Mouse (Mus musculus) lung, embryonic 15.5 days (tissue): Measurements from ENCODE around the gene Polg. TPM values are rescaled to one million over a fixed set of nuclear protein-coding genes. Genes with fewer than 3 reads are reported as not detected.

Source experiments
- ATAC-seq: fragments of 200-750 bp; cut with Nextera tagmentation; 2 replicates; pipeline ENCODE4 v1.8.0; 2017; ENCODE audit warnings: moderate number of reproducible peaks, borderline replicate concordance; ENCODE audit not compliant: low FRiP score, low TSS enrichment; ENCODE audit errors: extremely low read depth
- H3K27ac ChIP-seq: fragments of 300-500 bp; sonication (generic); 2 replicates; pipeline ENCODE4 v1.5.1; 2015; ENCODE audit warnings: moderate library complexity, mild to moderate bottlenecking, inconsistent platforms
- H3K27me3 ChIP-seq: fragments of 300-500 bp; sonication (generic); 2 replicates; pipeline ENCODE4 v1.6.1; 2015; ENCODE audit warnings: inconsistent platforms
- H3K36me3 ChIP-seq: fragments of 300-500 bp; sonication (generic); 2 replicates; pipeline ENCODE4 v1.6.1; 2015; ENCODE audit warnings: inconsistent platforms
- H3K4me1 ChIP-seq: fragments of 300-500 bp; sonication (generic); 2 replicates; pipeline ENCODE4 v1.6.1; 2015; ENCODE audit warnings: inconsistent platforms
- H3K4me2 ChIP-seq: fragments of 300-500 bp; sonication (generic); 2 replicates; pipeline ENCODE4 v1.6.1; 2015; ENCODE audit warnings: inconsistent platforms, mild to moderate bottlenecking, moderate library complexity
- H3K4me3 ChIP-seq: fragments of 300-500 bp; sonication (generic); 2 replicates; pipeline ENCODE4 v1.5.1; 2015; ENCODE audit warnings: mild to moderate bottlenecking, inconsistent platforms
- H3K9ac ChIP-seq: fragments of 300-500 bp; sonication (generic); 2 replicates; pipeline ENCODE4 v1.6.1; 2015; ENCODE audit warnings: inconsistent platforms
- H3K9me3 ChIP-seq: fragments of 300-500 bp; sonication (generic); 2 replicates; pipeline ENCODE4 v1.6.1; 2016; ENCODE audit warnings: inconsistent platforms
- WGBS: fragments of 180-500 bp; shearing (Covaris S2); methylation state at CpG from one replicate; pipeline ENCODE4 v1.1.7; 2015; 5-methylcytosine and 5-hydroxymethylcytosine counted together
- polyA plus RNA-seq: library from polyadenylated mRNA; unstranded; fragments of >200 nt; fragmentation: Nextera tagmentation; extraction: Ambion mirVana; gene quantifications from 2 replicates; pipeline ENCODE4 v1.2.1, GENCODE M21; 2015

Polg gene
- 44.6 and 47.2 TPM in 2 replicates for polyA plus RNA-seq

- peak; percentile 97 for ATAC-seq
- Histone ChIP-seq H3K36me3 (peaks cover 18% of the 10 kb centered on the region), H3K27ac (peak within 1 kb of the TSS; percentile 92), H3K27me3 (peaks cover 4% of the 10 kb centered on the region; the same call in 1 of the 2 replicates), H3K4me2 (peak within 1 kb of the TSS; percentile 93), H3K4me1 (peaks cover 34% of the 10 kb centered on the region), H3K9ac (peak within 1 kb of the TSS; percentile 78), H3K9me3 (no peaks in the 10 kb centered on the region), H3K4me3 (peak within 1 kb of the TSS; percentile 73)
- under 1% methylated on average over 55 of the region's 76 CpGs for WGBS
These were observed at the start of gene Polg for GRCm38 (mm10) chr7:79466053-79466901. Gene Polg, minus strand, starts transcription at chr7:79466362.

DNA sequence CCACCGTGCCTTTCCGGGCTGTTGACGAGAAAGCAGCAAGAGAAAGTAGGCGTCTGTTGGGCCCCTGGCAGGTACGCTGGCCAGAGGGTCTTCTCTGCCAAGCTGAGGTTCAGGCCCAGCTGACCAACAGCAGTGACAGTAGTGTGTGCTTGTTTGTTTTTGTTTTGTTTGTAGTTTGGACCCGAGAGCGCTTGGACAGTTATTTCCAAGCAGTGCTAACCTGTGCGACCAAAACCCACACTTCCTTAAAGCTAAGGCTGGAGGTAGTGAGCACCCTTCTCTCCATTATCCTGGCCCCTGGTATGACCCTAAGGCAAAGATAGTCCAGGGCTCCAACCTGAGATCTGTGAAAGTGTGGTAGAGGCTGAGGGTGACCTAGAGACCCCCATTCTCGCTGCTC lies 49.7 kb upstream of the Polg start:
- Histone ChIP-seq H3K36me3 (no peaks in the 10 kb centered on the region), H3K27me3 (peaks cover 91% of the 10 kb centered on the region), H3K4me1 (peaks cover 17% of the 10 kb centered on the region), H3K9me3 (no peaks in the 10 kb centered on the region), H3K4me2 (peak overlapping the region; percentile 59), H3K4me3 (peak overlapping the region; percentile 33), H3K9ac (no peak overlapping the region), H3K27ac (no peak overlapping the region)
- 41% methylated on average over 9 of the region's 9 CpGs for WGBS
- ATAC-seq = no peak

DNA sequence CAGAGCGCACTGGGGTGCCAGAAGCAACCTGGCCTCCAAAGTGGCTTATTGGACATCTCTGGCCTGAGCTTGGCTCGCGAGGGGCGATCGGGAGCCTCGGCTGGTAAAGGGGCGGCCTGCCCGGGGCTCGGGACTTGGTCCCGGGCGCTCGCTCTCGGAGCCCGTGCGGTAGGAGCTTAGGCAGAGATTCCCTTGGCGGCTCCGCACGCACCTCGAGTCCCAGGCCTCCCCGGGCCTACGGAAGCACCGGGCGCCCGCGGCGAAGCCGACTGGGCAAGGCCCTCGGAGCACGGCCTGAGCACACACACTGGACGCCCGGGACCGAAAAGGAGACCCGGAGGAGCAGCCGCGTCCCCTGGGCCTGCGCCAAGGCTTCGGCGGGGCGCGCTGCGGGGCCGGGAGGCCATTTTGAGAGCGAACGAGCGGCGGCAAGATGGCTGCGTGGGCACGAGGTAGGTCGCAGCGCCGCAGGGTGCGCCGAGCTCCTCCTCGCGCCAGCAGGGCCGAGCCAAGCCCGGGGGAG lies 49.1 kb upstream of the Polg start:
- WGBS = 2% methylated on average over 55 of the region's 57 CpGs
- peaks cover 13% of the 10 kb centered on the region for H3K4me1 ChIP-seq
- no peak for ATAC-seq
- peak overlapping the region; percentile 33 for H3K4me3 ChIP-seq
- peak overlapping the region; percentile 59 for H3K4me2 ChIP-seq
- H3K36me3 ChIP-seq = no peaks in the 10 kb centered on the region
- peaks cover 91% of the 10 kb centered on the region for H3K27me3 ChIP-seq
- no peaks in the 10 kb centered on the region for H3K9me3 ChIP-seq
- no peak overlapping the region for H3K27ac ChIP-seq
- H3K9ac ChIP-seq = peak overlapping the region; percentile 0; the same call in 1 of the 2 replicates

GRCm38 (mm10) chr7:79514361-79514881 lies 48.3 kb upstream of the Polg start:
- Histone ChIP-seq H3K9me3 (no peaks in the 10 kb centered on the region), H3K4me1 (peaks cover 8% of the 10 kb centered on the region; the same call in 1 of the 2 replicates), H3K4me3 (no peak overlapping the region), H3K9ac (no peak overlapping the region), H3K27ac (no peak overlapping the region), H3K4me2 (no peak overlapping the region), H3K36me3 (no peaks in the 10 kb centered on the region), H3K27me3 (peaks cover 99% of the 10 kb centered on the region)
- ATAC-seq = no peak
- 5% methylated on average over 20 of the region's 20 CpGs for WGBS

GRCm38 (mm10) chr7:79513466-79513865 lies 47.3 kb upstream of the Polg start:
- H3K27ac ChIP-seq = no peak overlapping the region
- no peaks in the 10 kb centered on the region for H3K36me3 ChIP-seq
- no peak for ATAC-seq
- H3K27me3 ChIP-seq = peaks cover 100% of the 10 kb centered on the region
- H3K9ac ChIP-seq = no peak overlapping the region
- 5% methylated on average over 2 of the region's 2 CpGs for WGBS
- no peaks in the 10 kb centered on the region for H3K9me3 ChIP-seq
- no peak overlapping the region for H3K4me2 ChIP-seq
- H3K4me3 ChIP-seq = no peak overlapping the region
- peaks cover 13% of the 10 kb centered on the region for H3K4me1 ChIP-seq

- Histone ChIP-seq H3K4me2 (no peak overlapping the region), H3K27me3 (peaks cover 100% of the 10 kb centered on the region), H3K9ac (no peak overlapping the region), H3K4me1 (peaks cover 15% of the 10 kb centered on the region), H3K27ac (no peak overlapping the region), H3K4me3 (no peak overlapping the region), H3K9me3 (no peaks in the 10 kb centered on the region), H3K36me3 (no peaks in the 10 kb centered on the region)
- 8% methylated on average over 4 of the region's 4 CpGs for WGBS
- no peak for ATAC-seq
These were observed 46.3 kb upstream of the Polg start for GRCm38 (mm10) chr7:79512496-79512895.

GRCm38 (mm10) chr7:79511656-79512055 lies 45.5 kb upstream of the Polg start:
- peaks cover 100% of the 10 kb centered on the region for H3K27me3 ChIP-seq
- H3K9ac ChIP-seq = no peak overlapping the region
- no peaks in the 10 kb centered on the region for H3K36me3 ChIP-seq
- 8% methylated on average over 5 of the region's 5 CpGs for WGBS
- H3K4me3 ChIP-seq = no peak overlapping the region
- H3K27ac ChIP-seq = no peak overlapping the region
- H3K4me1 ChIP-seq = peaks cover 15% of the 10 kb centered on the region
- no peak overlapping the region for H3K4me2 ChIP-seq
- H3K9me3 ChIP-seq = no peaks in the 10 kb centered on the region
- no peak for ATAC-seq

GRCm38 (mm10) chr7:79511181-79511580 lies 45.0 kb upstream of the Polg start:
- Histone ChIP-seq H3K27ac (no peak overlapping the region), H3K9ac (no peak overlapping the region), H3K36me3 (no peaks in the 10 kb centered on the region), H3K9me3 (no peaks in the 10 kb centered on the region), H3K4me1 (peaks cover 15% of the 10 kb centered on the region), H3K4me2 (no peak overlapping the region), H3K27me3 (peaks cover 100% of the 10 kb centered on the region), H3K4me3 (no peak overlapping the region)
- no peak for ATAC-seq
- 26% methylated on average over 7 of the region's 7 CpGs for WGBS

- 30% methylated on average over 3 of the region's 3 CpGs for WGBS
- no peak for ATAC-seq
- no peaks in the 10 kb centered on the region for H3K9me3 ChIP-seq
- no peak overlapping the region for H3K27ac ChIP-seq
- H3K36me3 ChIP-seq = no peaks in the 10 kb centered on the region
- no peak overlapping the region for H3K9ac ChIP-seq
- H3K4me2 ChIP-seq = no peak overlapping the region
- H3K27me3 ChIP-seq = peaks cover 100% of the 10 kb centered on the region
- no peak overlapping the region for H3K4me3 ChIP-seq
- H3K4me1 ChIP-seq = peaks cover 15% of the 10 kb centered on the region
These were observed 44.5 kb upstream of the Polg start for GRCm38 (mm10) chr7:79510686-79511085.

DNA sequence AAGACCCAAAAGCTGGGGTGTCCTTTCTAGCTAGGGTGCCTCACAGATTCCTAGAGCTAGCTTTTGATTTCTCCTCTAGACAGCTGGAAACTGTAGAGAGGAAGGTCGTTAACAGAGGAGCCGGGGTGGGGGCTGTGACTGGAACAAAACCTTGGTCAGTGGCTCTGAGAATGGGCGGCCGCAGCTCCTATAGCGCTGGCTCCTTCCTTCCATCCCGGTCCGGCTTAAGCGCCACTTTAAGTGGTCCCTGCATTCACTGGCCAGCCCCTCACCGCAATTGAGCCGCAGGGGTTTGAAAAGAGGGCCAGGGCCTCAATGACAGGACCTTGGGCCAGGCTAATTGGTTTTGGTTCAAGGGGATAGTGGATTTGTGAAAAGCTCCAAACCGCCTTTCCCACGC lies 43.5 kb upstream of the Polg start:
- H3K4me3 ChIP-seq = no peak overlapping the region
- no peak overlapping the region for H3K4me2 ChIP-seq
- no peak overlapping the region for H3K9ac ChIP-seq
- no peaks in the 10 kb centered on the region for H3K36me3 ChIP-seq
- peaks cover 15% of the 10 kb centered on the region for H3K4me1 ChIP-seq
- no peak overlapping the region for H3K27ac ChIP-seq
- 4% methylated on average over 12 of the region's 12 CpGs for WGBS
- peaks cover 100% of the 10 kb centered on the region for H3K27me3 ChIP-seq
- H3K9me3 ChIP-seq = no peaks in the 10 kb centered on the region
- ATAC-seq = no peak

- Histone ChIP-seq H3K9ac (no peak overlapping the region), H3K27me3 (peaks cover 100% of the 10 kb centered on the region), H3K27ac (no peak overlapping the region), H3K4me2 (no peak overlapping the region), H3K36me3 (no peaks in the 10 kb centered on the region), H3K4me3 (no peak overlapping the region), H3K9me3 (no peaks in the 10 kb centered on the region), H3K4me1 (peaks cover 18% of the 10 kb centered on the region)
- no peak for ATAC-seq
- 6% methylated on average over 6 of the region's 6 CpGs for WGBS
These were observed 43.1 kb upstream of the Polg start for GRCm38 (mm10) chr7:79509235-79509607.
